Mouse (Mus musculus) liver, embryonic 13.5 days (tissue): ENCODE results near the gene Rnf5. TPM values are rescaled to one million over a fixed set of nuclear protein-coding genes. Genes with fewer than 3 reads are reported as not detected.
A peak's percentile ranks its signal among the peaks of the same experiment; 100 is the strongest.

Source experiments
- ATAC-seq: fragments of 200-750 bp; cut with Nextera tagmentation; 2 replicates; pipeline ENCODE4 v1.8.0; 2017; ENCODE audit warnings: low read depth, mild to moderate bottlenecking, moderate number of reproducible peaks, moderate library complexity
- DNase-seq: peaks from one replicate; pipeline ENCODE4 v3.0.0; 2022
- H3K27ac ChIP-seq: fragments of 300-500 bp; sonication (generic); 2 replicates; pipeline ENCODE4 v1.5.1; 2015; ENCODE audit warnings: moderate library complexity, mild to moderate bottlenecking, inconsistent platforms
- H3K27me3 ChIP-seq: fragments of 300-500 bp; sonication (generic); 2 replicates; pipeline ENCODE4 v1.6.1; 2015; ENCODE audit warnings: mild to moderate bottlenecking, inconsistent platforms
- H3K36me3 ChIP-seq: fragments of 300-500 bp; sonication (generic); 2 replicates; pipeline ENCODE4 v1.6.1; 2015; ENCODE audit warnings: mild to moderate bottlenecking, inconsistent platforms
- H3K4me1 ChIP-seq: fragments of 300-500 bp; sonication (generic); replicated peaks from 2 replicates; pipeline ENCODE4 v1.6.1; 2015; ENCODE audit warnings: inconsistent platforms
- H3K4me2 ChIP-seq: fragments of 300-500 bp; sonication (generic); 2 replicates; pipeline ENCODE4 v1.6.1; 2015; ENCODE audit warnings: inconsistent platforms, mild to moderate bottlenecking, moderate library complexity
- H3K4me3 ChIP-seq: fragments of 300-500 bp; sonication (generic); replicated peaks from 2 replicates; pipeline ENCODE4 v1.5.1; 2015; ENCODE audit warnings: mild to moderate bottlenecking, inconsistent platforms
- H3K9ac ChIP-seq: fragments of 300-500 bp; sonication (generic); 2 replicates; pipeline ENCODE4 v1.6.1; 2015; ENCODE audit warnings: mild to moderate bottlenecking, inconsistent platforms
- H3K9me3 ChIP-seq: fragments of 300-500 bp; sonication (generic); replicated peaks from 2 replicates; pipeline ENCODE4 v1.6.1; 2016; ENCODE audit warnings: inconsistent platforms
- WGBS: fragments of 180-500 bp; shearing (Covaris S2); methylation state at CpG from one replicate; pipeline ENCODE4 v1.1.7; 2015; ENCODE audit not compliant: insufficient replicate concordance; 5-methylcytosine and 5-hydroxymethylcytosine counted together
- polyA plus RNA-seq: library from polyadenylated mRNA; unstranded; fragments of >200 nt; fragmentation: Nextera tagmentation; extraction: Ambion mirVana; gene quantifications from 2 replicates; pipeline ENCODE4 v1.2.1, GENCODE M21; 2015

Rnf5 gene
- polyA plus RNA-seq, 1 experiment from 2014 or later, result 86.1 TPM

GRCm38 (mm10) chr17:34578070-34578469 is 25.4 kb downstream of the Rnf5 start:
- no peaks in the 10 kb centered on the region for H3K27me3 ChIP-seq
- no peaks in the 10 kb centered on the region for H3K36me3 ChIP-seq
- H3K27ac ChIP-seq, result no peak overlapping the region
- no peak overlapping the region for H3K4me3 ChIP-seq
- DNase-seq, result no peak
- H3K4me2 ChIP-seq, result no peak overlapping the region
- ATAC-seq, result no peak
- no peaks in the 10 kb centered on the region for H3K9me3 ChIP-seq
- WGBS, result 71% methylated on average over 3 of the region's 3 CpGs
- no peak overlapping the region for H3K9ac ChIP-seq
- H3K4me1 ChIP-seq, result no peaks in the 10 kb centered on the region

- no peak overlapping the region for H3K4me3 ChIP-seq
- no peak overlapping the region for H3K9ac ChIP-seq
- no peaks in the 10 kb centered on the region for H3K27me3 ChIP-seq
- DNase-seq, result no peak
- H3K9me3 ChIP-seq, result no peaks in the 10 kb centered on the region
- 56% methylated on average over 5 of the region's 5 CpGs for WGBS
- no peak overlapping the region for H3K4me2 ChIP-seq
- no peaks in the 10 kb centered on the region for H3K36me3 ChIP-seq
- no peak for ATAC-seq
- no peaks in the 10 kb centered on the region for H3K4me1 ChIP-seq
- no peak overlapping the region for H3K27ac ChIP-seq
These were observed 26.9 kb downstream of the Rnf5 start for GRCm38 (mm10) chr17:34576577-34576976.

GRCm38 (mm10) chr17:34572361-34572760 is 31.1 kb downstream of the Rnf5 start:
- ATAC-seq, result no peak
- whole genome bisulfite sequencing, result 41% methylated on average over 15 of the region's 15 CpGs

GRCm38 (mm10) chr17:34571875-34572274 is 31.6 kb downstream of the Rnf5 start:
- Histone ChIP-seq H3K27ac (no peak overlapping the region), H3K9me3 (no peaks in the 10 kb centered on the region), H3K36me3 (no peaks in the 10 kb centered on the region), H3K4me3 (no peak overlapping the region), H3K4me2 (no peak overlapping the region), H3K27me3 (peaks cover 12% of the 10 kb centered on the region; the same call in 1 of the 2 replicates), H3K4me1 (no peaks in the 10 kb centered on the region), H3K9ac (no peak overlapping the region)
- WGBS, result 20% methylated on average over 5 of the region's 5 CpGs
- ATAC-seq, result no peak
- DNase-seq, result peak; percentile 12

More at GRCm38 (mm10) chr17:34572361-34572760, 31.1 kb downstream of the Rnf5 start:
- H3K4me3 ChIP-seq, result no peak overlapping the region
- H3K4me1 ChIP-seq, result no peaks in the 10 kb centered on the region
- H3K36me3 ChIP-seq, result no peaks in the 10 kb centered on the region
- no peak overlapping the region for H3K9ac ChIP-seq
- H3K27me3 ChIP-seq, result peaks cover 7% of the 10 kb centered on the region; the same call in 1 of the 2 replicates
- no peak overlapping the region for H3K4me2 ChIP-seq
- no peak overlapping the region for H3K27ac ChIP-seq
- no peaks in the 10 kb centered on the region for H3K9me3 ChIP-seq
- DNase-seq, result no peak

GRCm38 (mm10) chr17:34569919-34570318 is 33.6 kb downstream of the Rnf5 start:
- 44% methylated on average over 4 of the region's 4 CpGs for WGBS
- Histone ChIP-seq H3K27me3 (peaks cover 12% of the 10 kb centered on the region; the same call in 1 of the 2 replicates), H3K36me3 (no peaks in the 10 kb centered on the region), H3K27ac (no peak overlapping the region), H3K9me3 (no peaks in the 10 kb centered on the region), H3K4me1 (no peaks in the 10 kb centered on the region), H3K4me2 (no peak overlapping the region), H3K9ac (no peak overlapping the region), H3K4me3 (no peak overlapping the region)
- DNase-seq (no peak), ATAC-seq (no peak)

GRCm38 (mm10) chr17:34568421-34568820 is 35.1 kb downstream of the Rnf5 start:
- H3K9me3 ChIP-seq, result no peaks in the 10 kb centered on the region
- ATAC-seq (no peak), DNase-seq (no peak)
- no peak overlapping the region for H3K9ac ChIP-seq
- no peaks in the 10 kb centered on the region for H3K36me3 ChIP-seq
- no peak overlapping the region for H3K4me3 ChIP-seq
- H3K4me1 ChIP-seq, result 0 out of 2 replicates have a peak, but pooled peaks cover 10% of the 10 kb centered on the region
- H3K27me3 ChIP-seq, result peaks cover 12% of the 10 kb centered on the region; the same call in 1 of the 2 replicates
- no peak overlapping the region for H3K4me2 ChIP-seq
- no peak overlapping the region for H3K27ac ChIP-seq
- WGBS, result 68% methylated on average over 13 of the region's 13 CpGs

GRCm38 (mm10) chr17:34567311-34567710 is 36.2 kb downstream of the Rnf5 start:
- Histone ChIP-seq H3K36me3 (no peaks in the 10 kb centered on the region), H3K9me3 (no peaks in the 10 kb centered on the region), H3K27me3 (peaks cover 12% of the 10 kb centered on the region; the same call in 1 of the 2 replicates), H3K4me3 (no peak overlapping the region), H3K4me2 (no peak overlapping the region), H3K27ac (no peak overlapping the region), H3K9ac (no peak overlapping the region), H3K4me1 (0 out of 2 replicates have a peak, but pooled peaks cover 10% of the 10 kb centered on the region)
- WGBS, result 67% methylated on average over 9 of the region's 9 CpGs
- no peak for ATAC-seq
- no peak for DNase-seq

GRCm38 (mm10) chr17:34564796-34565195 is 38.7 kb downstream of the Rnf5 start:
- ATAC-seq (no peak), DNase-seq (no peak)
- no peaks in the 10 kb centered on the region for H3K36me3 ChIP-seq
- H3K4me2 ChIP-seq, result peak overlapping the region; percentile 0; the same call in 1 of the 2 replicates
- H3K9me3 ChIP-seq, result no peaks in the 10 kb centered on the region
- WGBS, result 50% methylated on average over 3 of the region's 3 CpGs
- no peak overlapping the region for H3K4me3 ChIP-seq
- no peak overlapping the region for H3K9ac ChIP-seq
- peaks cover 12% of the 10 kb centered on the region; the same call in 1 of the 2 replicates for H3K27me3 ChIP-seq
- H3K4me1 ChIP-seq, result peaks cover 24% of the 10 kb centered on the region
- H3K27ac ChIP-seq, result 0 out of 2 replicates have a peak overlapping the region, but pooled peaks have one; percentile 35

GRCm38 (mm10) chr17:34564003-34564421 is 39.5 kb downstream of the Rnf5 start, which contains the start of gene Notch4:
Gene Notch4, plus strand, starts transcription at chr17:34564268.
- whole genome bisulfite sequencing, result 10% methylated on average over 6 of the region's 6 CpGs
- Histone ChIP-seq H3K27me3 (peaks cover 12% of the 10 kb centered on the region; the same call in 1 of the 2 replicates), H3K4me1 (peaks cover 29% of the 10 kb centered on the region), H3K27ac (0 out of 2 replicates have a peak within 1 kb of the TSS, but pooled peaks have one; percentile 35), H3K4me3 (no peak within 1 kb of the TSS), H3K4me2 (peak within 1 kb of the TSS; percentile 0; the same call in 1 of the 2 replicates), H3K36me3 (no peaks in the 10 kb centered on the region), H3K9me3 (no peaks in the 10 kb centered on the region), H3K9ac (no peak within 1 kb of the TSS)
- ATAC-seq (0 out of 2 replicates have a peak, but pooled peaks have one; percentile 36), DNase-seq (no peak)

- no peak for ATAC-seq
- Histone ChIP-seq H3K4me3 (no peak overlapping the region), H3K27me3 (peaks cover 8% of the 10 kb centered on the region; the same call in 1 of the 2 replicates), H3K9me3 (no peaks in the 10 kb centered on the region), H3K9ac (no peak overlapping the region), H3K4me2 (no peak overlapping the region), H3K27ac (no peak overlapping the region), H3K4me1 (peaks cover 29% of the 10 kb centered on the region), H3K36me3 (no peaks in the 10 kb centered on the region)
- WGBS, result 63% methylated on average over 11 of the region's 11 CpGs
- no peak for DNase-seq
These were observed 40.1 kb downstream of the Rnf5 start for GRCm38 (mm10) chr17:34563354-34563753.

- no peak for DNase-seq
- 57% methylated on average over 3 of the region's 3 CpGs for WGBS
These were observed 40.9 kb downstream of the Rnf5 start for GRCm38 (mm10) chr17:34562595-34562994.

GRCm38 (mm10) chr17:34561200-34561599 is 42.3 kb downstream of the Rnf5 start:
- ATAC-seq (no peak), DNase-seq (no peak)
- 22% methylated on average over 8 of the region's 8 CpGs for WGBS
- Histone ChIP-seq H3K9me3 (no peaks in the 10 kb centered on the region), H3K27ac (no peak overlapping the region), H3K4me3 (no peak overlapping the region), H3K9ac (no peak overlapping the region), H3K36me3 (no peaks in the 10 kb centered on the region), H3K4me2 (0 out of 2 replicates have a peak overlapping the region, but pooled peaks have one; percentile 32), H3K4me1 (peaks cover 29% of the 10 kb centered on the region), H3K27me3 (peaks cover 7% of the 10 kb centered on the region; the same call in 1 of the 2 replicates)

More at GRCm38 (mm10) chr17:34562595-34562994, 40.9 kb downstream of the Rnf5 start:
- Histone ChIP-seq H3K36me3 (no peaks in the 10 kb centered on the region), H3K27ac (no peak overlapping the region), H3K4me2 (no peak overlapping the region), H3K4me1 (peaks cover 29% of the 10 kb centered on the region), H3K9me3 (no peaks in the 10 kb centered on the region), H3K27me3 (peaks cover 6% of the 10 kb centered on the region; the same call in 1 of the 2 replicates), H3K4me3 (no peak overlapping the region), H3K9ac (no peak overlapping the region)
- no peak for ATAC-seq
